Mouse (Mus musculus) neural tube, embryonic 11.5 days (tissue): ENCODE results near the gene Fstl4. TPM values are rescaled to one million over a fixed set of nuclear protein-coding genes. Genes with fewer than 3 reads are reported as not detected.

Source experiments
- ATAC-seq: fragments of 200-750 bp; cut with Nextera tagmentation; 2 replicates; pipeline ENCODE4 v1.8.0; 2017; ENCODE audit warnings: moderate number of reproducible peaks, mild to moderate bottlenecking, moderate TSS enrichment, moderate library complexity; ENCODE audit not compliant: insufficient read depth, low FRiP score, low TSS enrichment
- DNase-seq: peaks from one replicate; pipeline ENCODE4 v3.0.0-alpha.2; 2015; ENCODE audit warnings: low spot score
- H3K27ac ChIP-seq: fragments of 300-500 bp; sonication (generic); 2 replicates; pipeline ENCODE4 v1.5.1; 2014; ENCODE audit warnings: low read depth, mild to moderate bottlenecking, low read length
- H3K27me3 ChIP-seq: fragments of 300-500 bp; sonication (generic); 2 replicates; pipeline ENCODE4 v1.6.1; 2014; ENCODE audit warnings: mild to moderate bottlenecking, low read length, mixed read lengths; ENCODE audit not compliant: control insufficient read depth, insufficient read depth
- H3K36me3 ChIP-seq: fragments of 300-500 bp; sonication (generic); 2 replicates; pipeline ENCODE4 v1.6.1; 2014; ENCODE audit warnings: mild to moderate bottlenecking, low read length, moderate library complexity, mixed read lengths; ENCODE audit not compliant: control insufficient read depth, insufficient read depth
- H3K4me1 ChIP-seq: fragments of 300-500 bp; sonication (generic); 2 replicates; pipeline ENCODE4 v1.6.1; 2014; ENCODE audit warnings: low read length, mixed read lengths; ENCODE audit not compliant: control insufficient read depth, insufficient read depth
- H3K4me2 ChIP-seq: fragments of 300-500 bp; sonication (generic); 2 replicates; pipeline ENCODE4 v1.6.1; 2014; ENCODE audit warnings: low read depth, mild to moderate bottlenecking, moderate library complexity
- H3K4me3 ChIP-seq: fragments of 300-500 bp; sonication (generic); 2 replicates; pipeline ENCODE4 v1.5.1; 2014; ENCODE audit warnings: low read depth, low read length
- H3K9ac ChIP-seq: fragments of 300-500 bp; sonication (generic); 2 replicates; pipeline ENCODE4 v1.6.1; 2014; ENCODE audit warnings: mild to moderate bottlenecking, low read length
- H3K9me3 ChIP-seq: fragments of 300-500 bp; sonication (generic); 2 replicates; pipeline ENCODE4 v1.6.1; 2016; ENCODE audit warnings: low read length; ENCODE audit not compliant: control insufficient read depth
- WGBS: fragments of 180-500 bp; shearing (Covaris S2); extraction: QIAGEN DNeasy Blood & Tissue Kit; methylation state at CpG from one replicate; pipeline ENCODE4 v1.1.7; 2014; 5-methylcytosine and 5-hydroxymethylcytosine counted together
- polyA plus RNA-seq: library from polyadenylated mRNA; unstranded; fragments of >200 nt; fragmentation: Nextera tagmentation; extraction: Ambion mirVana; gene quantifications from 2 replicates; pipeline ENCODE4 v1.2.1, GENCODE M21; 2014

Fstl4 gene
- polyA plus RNA-seq, 1 experiment from 2014 or later = 3.5 TPM

DNA sequence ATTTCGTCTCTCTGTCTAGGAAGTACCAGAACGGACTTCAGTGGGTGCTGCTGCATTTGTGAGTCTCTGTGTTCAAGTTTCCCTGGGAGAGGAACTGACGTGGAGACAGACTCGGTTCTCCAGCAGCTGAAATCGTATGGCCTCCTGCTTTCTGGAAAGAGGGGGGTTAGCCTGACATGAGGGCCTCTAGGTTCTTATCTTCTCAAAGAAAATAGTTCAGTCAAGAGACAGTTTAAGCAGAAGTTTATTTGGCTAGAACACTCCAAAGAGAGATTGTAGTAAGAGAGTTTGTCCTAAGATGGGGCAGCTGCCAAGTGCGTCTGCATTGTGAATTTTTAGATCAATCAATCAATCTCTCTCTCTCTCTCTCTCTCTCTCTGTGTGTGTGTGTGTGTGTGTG is 362.2 kb downstream of the Fstl4 start:
- no peak overlapping the region for H3K4me2 ChIP-seq
- H3K9ac ChIP-seq = no peak overlapping the region
- no peak for DNase-seq
- no peaks in the 10 kb centered on the region for H3K27me3 ChIP-seq
- no peak overlapping the region for H3K4me3 ChIP-seq
- WGBS = 88% methylated on average over 6 of the region's 6 CpGs
- H3K9me3 ChIP-seq = no peaks in the 10 kb centered on the region
- no peak overlapping the region for H3K27ac ChIP-seq
- ATAC-seq = no peak
- no peaks in the 10 kb centered on the region for H3K4me1 ChIP-seq
- H3K36me3 ChIP-seq = no peaks in the 10 kb centered on the region

DNA sequence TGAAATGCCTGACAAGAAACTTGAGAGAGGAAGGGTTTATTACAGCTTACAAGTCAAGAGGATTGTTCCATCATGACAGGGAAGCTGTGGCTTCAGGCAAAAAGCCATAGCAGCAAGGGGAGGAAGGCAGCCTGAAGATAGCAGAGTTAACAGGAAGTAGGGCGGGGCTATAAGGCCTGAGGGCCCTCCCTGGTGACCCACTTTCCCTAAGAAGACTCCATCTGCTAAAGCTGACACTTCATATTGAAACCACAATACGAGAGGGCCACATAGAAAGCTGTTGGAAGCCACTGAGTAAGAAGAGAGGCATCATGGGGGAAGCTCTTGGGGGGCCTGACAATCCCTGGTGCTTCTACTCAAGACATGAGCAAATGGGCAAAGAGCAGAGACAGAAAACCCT is 364.2 kb downstream of the Fstl4 start:
- no peak for ATAC-seq
- Histone ChIP-seq H3K27me3 (no peaks in the 10 kb centered on the region), H3K4me3 (no peak overlapping the region), H3K4me1 (no peaks in the 10 kb centered on the region), H3K36me3 (no peaks in the 10 kb centered on the region), H3K4me2 (no peak overlapping the region), H3K9me3 (no peaks in the 10 kb centered on the region), H3K27ac (no peak overlapping the region), H3K9ac (no peak overlapping the region)
- no peak for DNase-seq
- WGBS = 74% methylated on average over 2 of the region's 2 CpGs

DNA sequence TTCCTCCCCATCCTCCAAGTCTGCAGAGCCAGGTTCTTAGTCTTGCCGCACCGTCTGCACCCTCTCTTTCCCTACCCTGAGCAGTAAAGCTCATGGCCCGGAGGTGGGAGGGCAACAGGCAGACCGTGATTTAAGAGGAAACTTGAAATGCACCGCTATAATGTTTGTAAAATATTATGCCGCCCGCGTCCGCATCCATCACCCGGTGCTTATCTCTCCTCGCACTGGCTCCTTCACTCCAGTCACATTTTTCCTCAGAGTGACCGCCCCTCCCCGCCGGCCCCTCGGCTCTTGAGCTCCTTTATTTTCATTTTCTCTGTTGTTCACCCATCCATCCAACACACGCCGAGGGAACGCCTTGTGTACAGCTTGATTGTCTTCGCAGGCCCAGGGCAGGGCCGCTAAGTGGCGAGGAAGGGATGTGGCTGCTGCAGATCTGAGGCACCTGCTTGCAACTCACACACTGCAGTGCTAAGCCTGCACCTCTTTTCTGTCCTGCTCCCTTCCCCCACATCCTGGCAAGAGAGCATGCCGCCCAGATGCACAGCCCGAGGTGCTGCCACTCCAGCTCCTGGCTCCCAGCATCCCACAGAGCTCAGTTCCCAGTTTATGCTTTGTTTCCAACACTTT is 368.1 kb downstream of the Fstl4 start:
- Histone ChIP-seq H3K36me3 (no peaks in the 10 kb centered on the region), H3K4me3 (no peak overlapping the region), H3K27me3 (no peaks in the 10 kb centered on the region), H3K27ac (no peak overlapping the region), H3K4me2 (no peak overlapping the region; the same call in 1 of the 2 replicates), H3K9ac (no peak overlapping the region), H3K9me3 (no peaks in the 10 kb centered on the region), H3K4me1 (no peaks in the 10 kb centered on the region)
- DNase-seq (peak; percentile 25), ATAC-seq (no peak)
- WGBS = 44% methylated on average over 23 of the region's 23 CpGs

DNA sequence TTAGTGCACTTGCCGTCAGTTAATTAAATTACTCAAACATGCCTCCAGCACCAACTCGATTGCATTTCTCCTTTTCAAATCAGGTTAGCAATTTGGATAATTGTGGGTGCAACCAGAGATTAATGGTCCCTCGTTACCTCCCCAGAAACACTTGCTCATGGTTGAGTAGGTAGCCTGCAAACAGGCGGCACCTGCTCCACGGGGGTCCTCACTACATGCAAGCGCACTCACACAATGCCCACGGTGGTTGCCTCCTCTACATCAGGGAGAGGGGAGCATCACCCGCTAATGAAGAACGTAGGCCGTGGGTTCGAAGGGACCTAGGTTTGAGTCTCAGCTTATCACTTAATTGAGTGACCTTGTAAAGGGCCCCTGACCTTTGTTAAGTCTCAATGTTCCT is 371.9 kb downstream of the Fstl4 start:
- WGBS = 73% methylated on average over 11 of the region's 11 CpGs
- Histone ChIP-seq H3K4me2 (no peak overlapping the region), H3K27me3 (no peaks in the 10 kb centered on the region), H3K9me3 (no peaks in the 10 kb centered on the region), H3K36me3 (no peaks in the 10 kb centered on the region), H3K9ac (no peak overlapping the region), H3K4me1 (no peaks in the 10 kb centered on the region), H3K27ac (no peak overlapping the region), H3K4me3 (no peak overlapping the region)
- ATAC-seq (no peak), DNase-seq (no peak)

DNA sequence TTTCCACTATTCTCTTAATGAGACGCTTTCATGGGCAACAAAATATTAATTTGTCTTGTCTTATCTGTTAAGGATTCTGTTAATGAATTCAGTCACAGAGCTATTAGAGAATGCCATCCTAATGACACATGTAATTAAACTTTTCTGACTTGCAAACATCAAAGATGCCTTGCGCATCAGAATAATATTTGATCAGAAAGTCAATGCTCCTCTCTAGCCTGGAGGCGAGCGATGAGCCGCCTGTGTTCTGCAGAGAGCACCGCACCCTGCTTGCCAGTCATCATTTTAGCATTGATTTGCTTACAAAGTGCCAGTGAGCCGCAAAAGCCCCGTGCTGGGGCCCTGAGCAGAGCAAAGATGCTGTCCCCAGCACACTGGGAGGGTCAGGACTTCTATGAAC is 372.9 kb downstream of the Fstl4 start:
- no peak overlapping the region for H3K4me3 ChIP-seq
- H3K36me3 ChIP-seq = no peaks in the 10 kb centered on the region
- no peak overlapping the region for H3K9ac ChIP-seq
- DNase-seq = no peak
- H3K9me3 ChIP-seq = no peaks in the 10 kb centered on the region
- ATAC-seq = no peak
- H3K4me2 ChIP-seq = no peak overlapping the region
- no peaks in the 10 kb centered on the region for H3K4me1 ChIP-seq
- no peak overlapping the region for H3K27ac ChIP-seq
- WGBS = 81% methylated on average over 8 of the region's 8 CpGs
- no peaks in the 10 kb centered on the region for H3K27me3 ChIP-seq

DNA sequence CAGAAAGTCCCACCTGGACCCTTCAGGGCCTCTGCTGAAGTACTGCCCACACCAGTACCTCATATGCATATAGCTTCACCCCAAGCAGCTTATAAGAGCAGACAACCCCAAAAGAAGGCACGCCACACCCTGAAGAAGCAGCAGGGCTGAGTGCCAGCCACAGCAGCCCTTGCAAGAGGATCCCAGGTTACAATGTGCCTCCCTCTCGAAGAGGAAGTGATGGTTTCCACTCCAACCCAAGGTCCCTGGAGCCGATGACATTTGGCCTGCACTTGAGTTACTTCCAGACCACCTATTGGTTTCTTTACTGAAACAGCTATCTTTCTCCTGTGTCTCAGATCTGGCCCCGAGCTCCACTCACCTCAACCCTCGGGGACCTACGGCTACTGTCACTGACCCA is 373.8 kb downstream of the Fstl4 start:
- no peak for ATAC-seq
- H3K9ac ChIP-seq = no peak overlapping the region
- no peak for DNase-seq
- 89% methylated on average over 6 of the region's 6 CpGs for WGBS
- no peaks in the 10 kb centered on the region for H3K27me3 ChIP-seq
- no peaks in the 10 kb centered on the region for H3K4me1 ChIP-seq
- H3K36me3 ChIP-seq = no peaks in the 10 kb centered on the region
- no peak overlapping the region for H3K4me3 ChIP-seq
- no peak overlapping the region for H3K27ac ChIP-seq
- no peaks in the 10 kb centered on the region for H3K9me3 ChIP-seq
- no peak overlapping the region for H3K4me2 ChIP-seq

DNA sequence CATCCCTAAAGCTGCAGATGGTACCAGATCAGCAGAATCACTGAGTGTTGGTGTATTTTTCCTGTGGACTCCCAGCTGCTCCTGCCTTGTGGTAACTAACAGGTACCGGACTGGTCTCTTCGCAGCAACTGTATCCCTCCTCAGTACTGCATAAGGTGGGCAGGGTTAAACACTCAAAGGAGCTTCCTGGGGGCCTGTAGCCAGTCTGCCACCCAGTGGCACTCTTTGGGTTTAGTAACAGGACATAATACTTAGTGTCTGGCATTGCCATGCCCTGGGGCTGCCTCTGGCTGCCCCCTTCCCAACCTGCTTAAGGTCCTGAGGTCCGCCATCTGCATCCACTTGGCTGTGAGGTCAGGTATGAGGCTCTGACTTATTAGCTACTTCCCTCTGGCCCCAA is 375.2 kb downstream of the Fstl4 start:
- H3K4me2 ChIP-seq = no peak overlapping the region
- no peak overlapping the region for H3K4me3 ChIP-seq
- 75% methylated on average over 3 of the region's 3 CpGs for WGBS
- no peaks in the 10 kb centered on the region for H3K4me1 ChIP-seq
- no peaks in the 10 kb centered on the region for H3K9me3 ChIP-seq
- ATAC-seq = no peak
- no peak overlapping the region for H3K9ac ChIP-seq
- H3K27me3 ChIP-seq = no peaks in the 10 kb centered on the region
- DNase-seq = no peak
- H3K36me3 ChIP-seq = no peaks in the 10 kb centered on the region
- no peak overlapping the region for H3K27ac ChIP-seq

DNA sequence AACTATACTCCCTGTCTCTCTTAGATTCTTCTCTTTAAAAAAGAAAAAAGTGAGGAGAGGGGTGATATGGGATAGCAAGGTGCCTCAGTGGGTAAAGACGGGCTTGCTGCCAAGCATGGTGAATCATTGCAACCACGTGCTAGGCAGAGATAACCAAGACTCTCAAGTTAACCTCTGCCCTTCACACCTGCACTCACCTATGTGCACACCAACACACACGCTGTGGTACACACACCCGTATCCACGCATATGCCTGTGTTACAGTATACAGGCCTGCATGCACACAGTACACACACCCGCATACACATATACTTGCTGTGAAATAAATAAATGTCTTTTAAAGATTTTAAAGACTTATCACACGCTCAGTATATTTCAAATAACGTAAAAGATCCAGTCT is 375.8 kb downstream of the Fstl4 start:
- DNase-seq (no peak), ATAC-seq (no peak)
- Histone ChIP-seq H3K4me2 (no peak overlapping the region), H3K4me3 (no peak overlapping the region), H3K27me3 (no peaks in the 10 kb centered on the region), H3K27ac (no peak overlapping the region), H3K9me3 (no peaks in the 10 kb centered on the region), H3K9ac (no peak overlapping the region), H3K4me1 (no peaks in the 10 kb centered on the region), H3K36me3 (no peaks in the 10 kb centered on the region)
- 81% methylated on average over 8 of the region's 8 CpGs for WGBS

DNA sequence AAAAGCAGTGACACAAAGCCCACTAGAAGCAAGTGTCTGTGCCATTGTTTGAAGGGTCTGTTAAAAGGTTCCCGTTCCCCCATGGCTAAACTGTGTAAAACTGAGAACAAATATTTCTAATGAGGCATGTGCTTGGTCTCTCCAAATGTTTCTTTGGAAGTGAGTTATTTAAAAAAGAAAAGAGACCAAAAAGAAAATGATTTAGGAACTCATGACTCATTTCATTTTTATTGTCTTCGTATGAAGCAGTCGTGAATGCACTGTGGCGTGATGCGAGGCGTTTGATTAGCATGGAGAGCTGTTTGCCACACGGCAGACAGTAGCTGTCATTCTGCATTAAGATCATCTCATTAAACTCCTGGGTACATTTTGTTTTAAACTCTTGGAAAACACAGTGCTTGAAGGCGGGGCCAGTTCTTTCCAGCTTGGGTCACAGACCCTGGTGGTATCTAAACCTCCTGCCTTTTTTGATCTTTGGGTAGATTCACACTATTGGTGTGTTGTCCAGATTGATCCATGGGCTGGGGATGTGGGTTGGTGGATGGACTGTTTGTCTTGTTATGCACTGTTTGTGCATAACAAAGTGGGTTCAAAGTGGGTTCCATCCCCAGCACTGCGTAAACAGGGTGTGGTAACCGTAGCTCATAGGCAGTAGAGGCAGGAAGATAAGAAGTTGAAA is 376.4 kb downstream of the Fstl4 start:
- ATAC-seq (no peak), DNase-seq (no peak)
- WGBS = 65% methylated on average over 10 of the region's 10 CpGs
- H3K9me3 ChIP-seq = no peaks in the 10 kb centered on the region
- H3K4me3 ChIP-seq = no peak overlapping the region
- no peak overlapping the region for H3K4me2 ChIP-seq
- no peak overlapping the region for H3K9ac ChIP-seq
- no peaks in the 10 kb centered on the region for H3K36me3 ChIP-seq
- no peak overlapping the region for H3K27ac ChIP-seq
- H3K27me3 ChIP-seq = no peaks in the 10 kb centered on the region
- H3K4me1 ChIP-seq = no peaks in the 10 kb centered on the region
